Mouse (Mus musculus) neutrophil, adult 83 days (primary cell): Measurements from ENCODE around the gene Cux1. TPM values are rescaled to one million over a fixed set of nuclear protein-coding genes. Genes with fewer than 3 reads are reported as not detected.

Source experiments
- total RNA-seq, 2 experiments: library from RNA; stranded (reverse); gene quantifications; one replicate each; pipeline ENCODE4 v1.2.4; 2023

The Cux1 gene
- 10 to 100 TPM; 87.7 to 92.7 TPM for total RNA-seq

GRCm38 (mm10) chr5:136567176-136568025 lies at the start of gene Cux1:
Gene Cux1 (minus strand): TSS chr5:136567490.

GRCm38 (mm10) chr5:136246452-136246838 lies 320.8 kb downstream of the Cux1 start, which contains the start of gene Sh2b2:
Gene Sh2b2 (minus strand): TSS chr5:136246556.

GRCm38 (mm10) chr5:136198474-136199391 lies 368.6 kb downstream of the Cux1 start, which contains the start of gene Prkrip1:
Gene Prkrip1 (minus strand): TSS chr5:136198963.

Other genes with a start within 250 kb of the Cux1 start
- not detected for gene Myl10, start 125.7 kb upstream of the Cux1 start, total RNA-seq